Mouse (Mus musculus) urinary bladder, adult 18-20 months (tissue): ENCODE measurements around the gene Fanca.
A peak's percentile ranks its signal among the peaks of the same experiment; 100 is the strongest.

Experiments used
- DNase-seq, 2 experiments: peaks; one replicate each; pipeline ENCODE4 v3.0.0; 2022; ENCODE audit warnings: low spot score in 2 of 2, mixed read lengths in 2 of 2

Gene Fanca

DNA sequence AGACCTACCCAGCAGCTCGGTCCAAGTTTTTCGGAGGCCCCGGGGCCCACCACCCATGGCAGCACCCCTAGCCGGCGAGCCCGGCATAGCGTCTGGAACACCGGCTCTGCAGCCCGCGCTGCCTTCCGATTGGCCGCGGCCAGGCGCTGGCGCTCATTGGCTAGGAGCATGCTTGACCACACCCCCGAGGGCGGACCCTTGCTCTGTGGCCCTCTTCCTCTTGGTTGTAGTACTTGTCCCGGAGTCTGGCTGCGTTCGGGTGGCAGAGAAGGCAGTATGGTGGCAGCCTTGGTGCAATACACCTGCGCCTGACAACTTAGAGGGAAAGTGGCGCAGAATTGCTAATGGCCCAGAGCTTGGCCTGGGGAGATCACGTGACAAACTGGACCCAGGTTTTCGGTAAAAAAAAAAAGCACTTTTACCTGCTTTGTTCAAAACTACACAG, at the start of gene Fanca:
TSS of gene Fanca (minus strand) at position 110 of the 445 bp plus-strand sequence.
- peak; percentile 84 to 88 for DNase-seq

GRCm38 (mm10) chr8:123361082-123361739, 42.8 kb upstream of the Fanca start:
- peak; percentile 56 to 74 for DNase-seq

DNA sequence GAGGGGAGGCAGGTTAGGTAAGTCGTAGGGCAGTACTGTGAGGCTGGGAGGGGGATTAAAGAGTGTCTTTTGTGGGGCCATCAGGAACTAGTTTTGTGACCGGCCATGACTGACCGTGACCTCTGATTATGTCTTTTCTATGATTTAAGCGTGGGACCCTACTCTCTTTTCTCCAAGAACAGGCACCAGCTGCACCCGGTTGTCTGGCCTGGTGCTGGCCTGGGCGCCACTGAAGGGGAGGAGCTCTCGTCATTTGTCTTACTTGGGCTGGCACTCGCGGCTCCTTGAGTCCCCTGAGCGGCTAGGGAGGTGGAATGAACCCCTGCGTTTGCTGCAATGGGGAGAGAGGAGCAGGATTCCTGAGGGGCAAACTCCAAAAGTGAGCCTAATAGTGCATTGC, 34.8 kb upstream of the Fanca start:
- DNase-seq, result no peak

- DNase-seq, result peak; percentile 29 to 37
Observed at GRCm38 (mm10) chr8:123352786-123353185, 34.4 kb upstream of the Fanca start.

DNA sequence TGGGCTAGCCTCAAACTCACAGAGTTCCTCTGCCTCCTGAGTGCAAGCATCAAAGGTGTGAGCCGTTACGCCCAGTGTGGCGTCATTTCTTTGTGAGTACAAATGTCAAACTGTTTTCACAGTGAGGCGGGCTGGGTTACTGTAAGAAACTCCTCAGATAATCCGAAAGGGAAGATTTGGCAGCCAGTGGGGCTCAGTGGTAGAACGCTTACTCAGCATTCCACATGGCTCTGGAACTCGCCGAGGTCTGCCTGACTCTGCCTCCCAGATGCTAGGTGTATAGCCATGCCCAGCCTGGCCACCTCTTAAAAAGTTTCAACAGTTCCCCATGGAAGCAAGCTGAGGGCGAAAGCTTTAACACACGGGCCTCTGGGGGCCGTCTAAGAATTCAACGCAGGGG, 33.7 kb upstream of the Fanca start:
- DNase-seq, result no peak

- DNase-seq, result no peak
Observed at GRCm38 (mm10) chr8:123349073-123349472, 30.7 kb upstream of the Fanca start.

GRCm38 (mm10) chr8:123348237-123348843, 30.0 kb upstream of the Fanca start:
- DNase-seq, result peak in 1 of 2 experiments; percentile 30

DNA sequence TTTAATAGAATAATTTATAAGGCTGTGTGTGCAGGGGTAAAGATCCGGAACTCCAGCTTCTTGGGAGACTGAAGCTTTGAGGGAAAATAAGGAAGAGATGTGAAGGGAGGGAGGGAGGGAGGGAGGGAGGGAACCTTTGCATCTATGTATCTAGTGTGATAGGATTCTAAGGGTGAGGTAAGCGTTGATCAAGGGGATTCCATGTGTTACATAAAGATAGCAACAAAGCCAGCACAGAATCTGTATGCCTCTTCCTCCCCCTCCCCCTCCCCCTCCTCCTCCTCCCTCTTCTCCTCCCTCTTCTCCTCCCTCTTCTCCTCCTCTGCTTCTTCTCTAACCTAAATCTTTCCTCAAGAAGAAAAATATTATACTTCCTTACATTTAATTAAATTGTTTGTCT, 28.9 kb upstream of the Fanca start:
- DNase-seq, result no peak

- DNase-seq, result no peak
Observed at GRCm38 (mm10) chr8:123345856-123346255, 27.5 kb upstream of the Fanca start.

DNA sequence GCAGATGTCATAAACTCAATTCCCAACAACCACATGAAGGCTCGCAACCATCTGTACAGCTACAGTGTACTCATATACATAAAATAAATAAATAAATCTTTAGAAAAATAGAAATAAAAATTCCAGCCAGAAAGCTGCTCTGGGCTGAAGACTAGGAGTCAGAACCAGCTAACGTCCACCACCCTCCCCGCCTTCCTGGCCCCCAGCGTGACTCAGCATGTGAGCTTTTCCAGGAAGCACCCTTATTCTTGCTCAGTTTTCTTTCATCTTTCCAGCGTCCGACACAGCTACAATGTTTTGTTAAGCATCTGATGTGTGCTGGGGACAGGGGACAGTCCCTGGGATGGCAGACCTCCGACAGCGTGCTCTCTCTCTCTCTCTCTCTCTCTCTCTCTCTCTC, 26.8 kb upstream of the Fanca start:
- no peak for DNase-seq

GRCm38 (mm10) chr8:123343422-123343821, 25.0 kb upstream of the Fanca start:
- no peak for DNase-seq

GRCm38 (mm10) chr8:123342911-123343310, 24.5 kb upstream of the Fanca start:
- no peak for DNase-seq

DNA sequence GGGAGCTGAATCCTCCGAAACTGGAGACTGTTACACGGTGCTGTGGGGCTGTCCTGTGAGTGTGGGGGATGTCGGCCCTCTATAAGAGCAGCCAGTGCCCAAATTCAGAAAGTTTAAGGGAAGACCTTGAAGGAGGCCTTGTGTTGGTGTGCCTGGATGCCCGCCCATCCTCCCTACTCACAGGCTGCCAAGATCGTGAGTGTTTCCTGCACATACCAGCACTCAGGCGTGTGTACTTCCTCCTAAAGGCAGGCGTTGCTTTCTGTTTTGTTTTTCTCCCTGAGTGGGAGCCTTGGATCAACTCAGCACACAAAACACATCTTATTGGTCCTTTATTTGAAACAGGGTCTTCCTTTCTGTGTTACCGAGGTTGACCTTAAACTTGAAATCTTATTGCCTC, 23.9 kb upstream of the Fanca start:
- no peak for DNase-seq

DNA sequence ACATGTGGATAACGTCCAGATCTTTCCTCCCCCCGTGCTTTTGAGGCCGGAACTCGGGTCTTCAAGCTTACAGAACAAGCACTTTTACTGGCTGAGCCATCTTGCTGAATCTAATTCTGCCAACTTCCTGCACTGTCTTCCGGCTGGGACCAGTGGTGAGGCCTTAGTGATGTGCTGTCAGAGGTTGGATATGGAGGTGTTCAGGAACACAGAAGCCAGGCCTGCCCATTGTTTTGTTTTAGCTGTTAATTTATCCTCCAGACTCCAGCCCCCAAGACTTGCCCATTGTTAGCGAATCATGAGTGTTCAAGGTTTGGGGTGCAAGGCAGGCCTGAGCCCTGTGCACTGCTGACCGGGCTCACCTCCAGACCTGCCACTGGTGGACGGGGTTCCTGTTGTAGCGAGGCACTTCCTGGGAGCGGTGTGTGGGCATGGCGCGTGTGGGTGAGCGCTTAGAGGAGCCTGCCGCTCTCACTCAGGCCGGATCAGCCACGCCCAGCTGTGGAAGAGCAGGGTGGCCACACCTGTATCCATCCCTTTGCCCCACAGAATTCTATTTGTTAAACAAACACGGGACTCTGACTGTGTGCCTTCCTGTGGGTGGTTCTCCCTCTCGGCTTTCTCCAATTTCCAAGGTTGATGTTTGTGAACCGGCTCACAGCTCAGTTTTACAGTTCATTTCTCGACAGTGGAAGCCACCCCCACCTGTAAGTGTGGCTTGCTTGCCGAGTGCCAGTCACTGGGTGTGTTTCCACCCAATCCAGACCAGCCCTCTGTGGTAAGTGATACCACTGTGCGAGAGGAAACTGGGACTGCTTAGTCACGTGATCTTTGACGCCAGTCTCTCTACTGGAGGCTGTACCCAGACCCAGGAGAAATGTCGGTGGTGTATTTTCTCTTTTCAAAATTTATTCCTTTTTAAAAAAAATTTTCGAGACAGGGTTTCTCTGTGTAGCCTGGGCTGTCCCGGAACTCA, 23.0 kb upstream of the Fanca start:
- peak; percentile 37 to 60 for DNase-seq

GRCm38 (mm10) chr8:123340071-123340470, 21.7 kb upstream of the Fanca start:
- no peak for DNase-seq

DNA sequence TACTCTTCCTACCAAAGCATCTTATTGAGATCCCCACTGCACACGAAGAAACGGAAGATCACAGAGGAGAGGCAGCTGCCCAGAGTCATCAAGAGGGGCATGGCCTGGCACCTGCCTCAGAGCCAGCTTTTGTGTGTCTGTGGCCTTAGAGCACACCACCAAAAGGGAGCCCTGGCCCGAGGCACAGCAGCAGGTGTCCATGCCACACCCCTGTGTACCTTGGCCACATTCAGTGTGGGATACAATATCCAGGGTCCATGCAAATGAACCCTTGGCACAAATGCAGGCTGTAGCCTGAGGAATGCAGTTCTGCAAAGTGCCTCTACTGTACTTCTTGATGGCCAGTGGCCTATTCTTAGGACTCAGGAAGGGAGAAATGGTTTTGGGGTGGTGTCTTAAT, 19.1 kb upstream of the Fanca start:
- DNase-seq, result no peak

GRCm38 (mm10) chr8:123334467-123334866, 16.1 kb upstream of the Fanca start:
- DNase-seq, result no peak

DNA sequence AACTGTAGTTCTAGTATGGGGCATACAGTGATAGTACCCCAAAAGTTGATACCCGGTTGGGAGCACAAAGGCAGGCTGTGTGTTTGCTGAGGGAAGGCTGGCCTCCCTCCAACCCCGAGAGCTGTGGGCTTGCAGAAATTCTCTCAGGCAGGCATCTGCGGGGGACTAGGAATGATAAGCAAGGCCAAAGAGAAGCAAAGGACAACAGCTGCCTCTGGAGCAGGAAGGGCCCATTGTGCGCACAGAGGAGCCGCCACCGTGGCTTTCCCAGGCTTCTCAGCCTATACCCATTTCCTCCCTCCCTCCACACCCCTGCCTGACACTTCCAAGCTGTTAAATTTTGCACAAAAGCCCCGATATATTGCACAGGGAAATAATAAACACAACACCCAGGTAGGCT, 15.5 kb upstream of the Fanca start:
- DNase-seq, result no peak

- no peak for DNase-seq
Observed at GRCm38 (mm10) chr8:123333091-123333587, 14.8 kb upstream of the Fanca start.

DNA sequence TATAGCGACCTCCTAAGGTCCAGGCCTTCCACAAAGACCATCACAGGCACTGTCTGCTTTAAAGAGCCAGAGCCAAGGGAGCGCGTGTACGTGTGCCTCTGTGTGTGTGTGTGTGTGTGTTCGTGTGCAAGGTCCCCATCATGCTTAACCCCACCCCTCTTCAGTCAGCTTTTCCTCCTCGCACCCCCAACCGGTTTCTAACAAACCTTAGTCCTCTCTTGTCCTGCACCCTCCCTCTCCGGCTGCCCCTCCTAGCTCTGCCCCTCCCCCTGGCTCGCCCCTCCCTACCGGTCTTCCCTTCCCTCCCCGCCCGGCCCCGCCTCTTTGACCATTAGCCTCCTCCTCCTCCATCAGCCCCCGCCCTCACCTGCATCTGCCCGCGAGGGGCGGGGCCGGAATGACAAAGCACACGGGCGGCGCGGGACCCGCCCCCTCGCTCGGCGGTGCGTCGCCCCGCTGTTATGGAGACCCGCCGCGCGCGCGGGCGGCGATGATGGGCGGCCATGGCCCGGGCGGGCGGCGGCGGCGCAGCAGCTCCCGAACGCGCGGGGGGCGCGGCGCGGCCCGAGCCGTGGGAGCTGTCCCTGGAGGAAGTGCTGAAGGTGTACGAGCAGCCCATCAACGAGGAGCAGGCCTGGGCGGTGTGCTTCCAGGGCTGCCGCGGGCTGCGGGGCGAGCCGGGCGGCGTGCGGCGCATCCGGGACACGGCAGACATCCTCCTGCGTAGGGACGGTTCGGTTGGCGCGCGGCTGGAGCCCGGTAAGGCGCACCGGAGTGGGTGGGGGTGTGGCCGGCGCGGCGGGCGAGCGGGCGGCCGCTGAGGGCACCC, 14.1 kb upstream of the Fanca start, which contains the start of gene Spire2:
TSS of gene Spire2 (plus strand) at position 452 of the 829 bp plus-strand sequence.
- DNase-seq, result peak; percentile 53 to 67

DNA sequence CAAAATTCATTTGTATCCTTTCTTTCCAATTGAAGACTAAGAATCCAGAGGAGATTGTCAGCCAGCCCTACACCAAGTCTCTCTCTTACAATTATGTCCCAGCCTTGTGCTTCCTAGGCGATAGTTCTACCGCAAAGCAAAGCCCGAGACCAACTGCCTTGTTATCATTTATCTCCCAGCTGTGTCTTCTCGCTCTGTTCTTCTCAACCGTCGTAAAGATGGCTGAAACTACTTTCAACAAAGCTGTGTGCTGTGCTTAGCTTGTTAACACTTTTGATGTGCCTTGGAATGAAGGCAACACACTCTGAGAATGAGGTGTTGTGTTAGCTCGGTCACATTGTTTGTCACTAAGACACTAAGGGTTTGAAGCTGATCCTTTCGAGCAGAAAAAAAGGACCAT, 13.4 kb upstream of the Fanca start:
- no peak for DNase-seq
